Mouse (Mus musculus): ENCODE measurements around the gene Acp7. TPM values are rescaled to one million over a fixed set of nuclear protein-coding genes. Genes with fewer than 3 reads are reported as not detected.

Acp7 gene
- polyA plus RNA-seq, 1 experiment, result 0.30 TPM

- TF ChIP-seq CTCF (IDR thresholded peaks at IDR 0.05; ENCODE audit: borderline replicate concordance, extremely low read depth, insufficient read depth, insufficient read length) (no peak), POLR2A (IDR thresholded peaks at IDR 0.05; ENCODE audit: borderline replicate concordance, extremely low read depth, insufficient read depth, insufficient read length, poor library complexity, severe bottlenecking) (no peak)
- no peak for DNase-seq (ENCODE audit: low read depth)
These were observed 58.4 kb downstream of the Acp7 start for GRCm38 (mm10) chr7:28572689-28573088.

GRCm38 (mm10) chr7:28570982-28571682, 60.0 kb downstream of the Acp7 start:
- TF ChIP-seq CTCF (IDR thresholded peaks at IDR 0.05; ENCODE audit: borderline replicate concordance, extremely low read depth, insufficient read depth, insufficient read length), result no peak
- no peak for TF ChIP-seq POLR2A (IDR thresholded peaks at IDR 0.05; ENCODE audit: borderline replicate concordance, extremely low read depth, insufficient read depth, insufficient read length, poor library complexity, severe bottlenecking)
- DNase-seq (ENCODE audit: low read depth), result peak; percentile 61

- no peak for TF ChIP-seq CTCF (IDR thresholded peaks at IDR 0.05; ENCODE audit: borderline replicate concordance, extremely low read depth, insufficient read depth, insufficient read length)
- TF ChIP-seq POLR2A (IDR thresholded peaks at IDR 0.05; ENCODE audit: borderline replicate concordance, extremely low read depth, insufficient read depth, insufficient read length, poor library complexity, severe bottlenecking), result no peak
- no peak for DNase-seq (ENCODE audit: low read depth)
These were observed 60.7 kb downstream of the Acp7 start for GRCm38 (mm10) chr7:28570291-28570981.

GRCm38 (mm10) chr7:28568253-28568652, 62.9 kb downstream of the Acp7 start:
- peak; percentile 65 for DNase-seq (ENCODE audit: low read depth)

GRCm38 (mm10) chr7:28567539-28567938, 63.6 kb downstream of the Acp7 start:
- DNase-seq (ENCODE audit: low read depth), result no peak

More at GRCm38 (mm10) chr7:28568253-28568652, 62.9 kb downstream of the Acp7 start:
- TF ChIP-seq POLR2A (IDR thresholded peaks at IDR 0.05; ENCODE audit: borderline replicate concordance, extremely low read depth, insufficient read depth, insufficient read length, poor library complexity, severe bottlenecking) (no peak), CTCF (IDR thresholded peaks at IDR 0.05; ENCODE audit: borderline replicate concordance, extremely low read depth, insufficient read depth, insufficient read length) (peak; percentile 75)

GRCm38 (mm10) chr7:28565407-28565806, 65.7 kb downstream of the Acp7 start:
- TF ChIP-seq CTCF (IDR thresholded peaks at IDR 0.05; ENCODE audit: borderline replicate concordance, extremely low read depth, insufficient read depth, insufficient read length), result no peak
- no peak for TF ChIP-seq POLR2A (IDR thresholded peaks at IDR 0.05; ENCODE audit: borderline replicate concordance, extremely low read depth, insufficient read depth, insufficient read length, poor library complexity, severe bottlenecking)
- DNase-seq (ENCODE audit: low read depth), result no peak

More at GRCm38 (mm10) chr7:28567539-28567938, 63.6 kb downstream of the Acp7 start:
- TF ChIP-seq CTCF (IDR thresholded peaks at IDR 0.05; ENCODE audit: borderline replicate concordance, extremely low read depth, insufficient read depth, insufficient read length) (no peak), POLR2A (IDR thresholded peaks at IDR 0.05; ENCODE audit: borderline replicate concordance, extremely low read depth, insufficient read depth, insufficient read length, poor library complexity, severe bottlenecking) (no peak)

GRCm38 (mm10) chr7:28562951-28563350, 68.2 kb downstream of the Acp7 start:
- TF ChIP-seq POLR2A (IDR thresholded peaks at IDR 0.05; ENCODE audit: borderline replicate concordance, extremely low read depth, insufficient read depth, insufficient read length, poor library complexity, severe bottlenecking) (no peak), CTCF (IDR thresholded peaks at IDR 0.05; ENCODE audit: borderline replicate concordance, extremely low read depth, insufficient read depth, insufficient read length) (no peak)
- DNase-seq (ENCODE audit: low read depth), result no peak

- no peak for DNase-seq (ENCODE audit: low read depth)
- TF ChIP-seq POLR2A (IDR thresholded peaks at IDR 0.05; ENCODE audit: borderline replicate concordance, extremely low read depth, insufficient read depth, insufficient read length, poor library complexity, severe bottlenecking) (no peak), CTCF (IDR thresholded peaks at IDR 0.05; ENCODE audit: borderline replicate concordance, extremely low read depth, insufficient read depth, insufficient read length) (no peak)
These were observed 68.8 kb downstream of the Acp7 start for GRCm38 (mm10) chr7:28562371-28562770.

GRCm38 (mm10) chr7:28561967-28562366, 69.2 kb downstream of the Acp7 start:
- DNase-seq (ENCODE audit: low read depth), result no peak
- TF ChIP-seq POLR2A (IDR thresholded peaks at IDR 0.05; ENCODE audit: borderline replicate concordance, extremely low read depth, insufficient read depth, insufficient read length, poor library complexity, severe bottlenecking) (no peak), CTCF (IDR thresholded peaks at IDR 0.05; ENCODE audit: borderline replicate concordance, extremely low read depth, insufficient read depth, insufficient read length) (no peak)

- no peak for DNase-seq (ENCODE audit: low read depth)
- TF ChIP-seq CTCF (IDR thresholded peaks at IDR 0.05; ENCODE audit: borderline replicate concordance, extremely low read depth, insufficient read depth, insufficient read length) (no peak), POLR2A (IDR thresholded peaks at IDR 0.05; ENCODE audit: borderline replicate concordance, extremely low read depth, insufficient read depth, insufficient read length, poor library complexity, severe bottlenecking) (no peak)
These were observed 70.3 kb downstream of the Acp7 start for GRCm38 (mm10) chr7:28560856-28561255.

- no peak for TF ChIP-seq CTCF (IDR thresholded peaks at IDR 0.05; ENCODE audit: borderline replicate concordance, extremely low read depth, insufficient read depth, insufficient read length)
- no peak for TF ChIP-seq POLR2A (IDR thresholded peaks at IDR 0.05; ENCODE audit: borderline replicate concordance, extremely low read depth, insufficient read depth, insufficient read length, poor library complexity, severe bottlenecking)
- no peak for DNase-seq (ENCODE audit: low read depth)
These were observed 72.6 kb downstream of the Acp7 start for GRCm38 (mm10) chr7:28558486-28558885.

Measured in brain, embryonic 14.5 days (tissue).